Comparison of ENCODE assay signal across 8 mouse cellular contexts in the genomic region with DNA sequence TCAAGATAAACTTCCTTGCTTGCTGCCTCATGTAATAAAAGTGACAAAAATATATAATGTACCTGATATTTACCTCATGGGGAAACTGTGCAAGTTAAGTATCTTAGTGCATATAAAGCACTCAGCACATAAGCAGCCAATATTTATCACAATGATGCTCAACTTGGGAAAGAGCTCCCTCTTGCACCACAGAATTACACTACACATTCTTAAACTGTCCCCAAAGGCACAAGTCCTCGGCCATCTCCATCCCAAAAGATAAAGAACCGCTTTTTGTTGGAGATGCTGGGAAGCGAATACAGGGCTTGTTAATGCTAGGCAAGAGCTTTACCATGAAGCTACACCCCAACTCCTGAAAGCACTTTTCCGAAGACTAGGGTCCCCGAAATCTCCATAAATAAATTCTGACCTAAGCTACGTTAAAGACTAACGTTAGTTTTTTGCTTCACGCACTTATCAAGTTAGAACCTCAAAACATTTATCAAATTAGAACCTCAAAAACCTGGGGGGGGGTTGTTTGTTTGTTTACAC. TPM values are rescaled to one million over a fixed set of nuclear protein-coding genes. Genes with fewer than 3 reads are reported as not detected.
DNase-seq lines count a peak whose midpoint lies in the region; ATAC-seq and TF ChIP-seq lines count a peak whose summit lies in the region.

No protein-coding gene starts in this region.

- H3K4me3 ChIP-seq in heart, embryonic 10.5 days = peak overlapping the region; percentile 99
- peak overlapping the region; percentile 84 to 95 for H3K4me3 ChIP-seq in ES-E14 (ENCODE audit: insufficient read depth in 1 of 2, low read depth in 1 of 2, low read length in 2 of 2, poor library complexity in 1 of 2, severe bottlenecking in 1 of 2)
- H3K4me3 ChIP-seq in intestine, postnatal 0 days (ENCODE audit: low read depth, low read length) = peak overlapping the region; percentile 87

- no peak for DNase-seq in heart, embryonic 10.5 days (ENCODE audit: low spot score)
- no peak for DNase-seq in heart, adult 8-10 months (ENCODE audit: low spot score)
- DNase-seq in ES-E14 (ENCODE audit: low read depth, low spot score) = no peak
- peak; percentile 67 for DNase-seq in naive thymus-derived CD4-positive, alpha-beta T cell, adult 2 months (ENCODE audit: low read depth)
- DNase-seq in left cerebral cortex, adult 11 months (ENCODE audit: low spot score) = no peak
- no peak for DNase-seq in cerebellum, adult 18-20 months

- peak overlapping the region; percentile 88; the same call in 1 of the 2 replicates for H3K9ac ChIP-seq in ES-E14 (ENCODE audit: insufficient read depth, low read depth, low read length, poor library complexity, severe bottlenecking)
- H3K9ac ChIP-seq in intestine, postnatal 0 days (ENCODE audit: low read depth, low read length) = peak overlapping the region; percentile 93

- TF ChIP-seq CTCF in intestine, postnatal 0 days (IDR thresholded peaks at IDR 0.05; ENCODE audit: low read depth) = peak; percentile 69

- H3K9me3 ChIP-seq in heart, embryonic 10.5 days = no peaks in the 10 kb centered on the region
- H3K9me3 ChIP-seq in ES-E14 (ENCODE audit: control insufficient read depth, insufficient read depth, low read depth, low read length) = no peaks in the 10 kb centered on the region
- H3K9me3 ChIP-seq in intestine, postnatal 0 days (ENCODE audit: control insufficient read depth) = no peaks in the 10 kb centered on the region

- in situ Hi-C loops in ES-E14 (cut with MboI; ENCODE audit: low sequenced_read_pairs in 2 of 2, unreplicated experiment in 2 of 2) = no loop called here

- H3K4me2 ChIP-seq in intestine, postnatal 0 days (replicated peaks; ENCODE audit: low read depth) = peak overlapping the region; percentile 82

- H3K27ac ChIP-seq in heart, embryonic 10.5 days = peak overlapping the region; percentile 99
- H3K27ac ChIP-seq in ES-E14 (ENCODE audit: insufficient read depth, low read depth, low read length, poor library complexity, severe bottlenecking) = no peak overlapping the region; the same call in 1 of the 2 replicates
- peak overlapping the region; percentile 86; the same call in 1 of the 2 replicates for H3K27ac ChIP-seq in intestine, postnatal 0 days (ENCODE audit: low read depth, low read length)

- H3K27me3 ChIP-seq in heart, embryonic 10.5 days (ENCODE audit: insufficient read depth, poor library complexity, severe bottlenecking) = no peaks in the 10 kb centered on the region
- no peaks in the 10 kb centered on the region for H3K27me3 ChIP-seq in intestine, postnatal 0 days (replicated peaks; ENCODE audit: control insufficient read depth, insufficient read depth, low read length)

- peak; percentile 48 for ATAC-seq in erythroid progenitor cell, adult 5-6 weeks (replicated peaks; ENCODE audit: low FRiP score, poor library complexity, severe bottlenecking)
- ATAC-seq in intestine, postnatal 0 days = no peak

- 2% methylated on average over 8 of the region's 8 CpGs for WGBS in heart, embryonic 10.5 days
- WGBS in intestine, postnatal 0 days = under 1% methylated on average over 8 of the region's 8 CpGs

- H3K4me1 ChIP-seq in heart, embryonic 10.5 days = peaks cover 35% of the 10 kb centered on the region
- H3K4me1 ChIP-seq in ES-E14 (ENCODE audit: control insufficient read depth in 2 of 2, insufficient read depth in 2 of 2, low read length in 2 of 2, poor library complexity in 1 of 2) = peaks cover 0 to 10% of the 10 kb centered on the region in 2 experiments; a peak in 3 of 4 replicates
- H3K4me1 ChIP-seq in intestine, postnatal 0 days (replicated peaks; ENCODE audit: control insufficient read depth, insufficient read depth, low read length) = peaks cover 4% of the 10 kb centered on the region

- peaks cover 18% of the 10 kb centered on the region for H3K36me3 ChIP-seq in heart, embryonic 10.5 days
- H3K36me3 ChIP-seq in ES-E14 (ENCODE audit: control insufficient read depth, insufficient read depth, low read length, poor library complexity, severe bottlenecking) = peaks cover 3% of the 10 kb centered on the region
- peaks cover 10% of the 10 kb centered on the region for H3K36me3 ChIP-seq in intestine, postnatal 0 days (ENCODE audit: control insufficient read depth, insufficient read depth)

TF ChIP-seq in ES-E14, 5 proteins besides CTCF, POLR2A, EP300 and RAD21:
- TF ChIP-seq MAFK (IDR thresholded peaks at IDR 0.05; ENCODE audit: insufficient read depth, low read depth, low read length) = no peak
- no peak for TF ChIP-seq ZNF384 (IDR thresholded peaks at IDR 0.05; ENCODE audit: low read depth, low read length)
- TF ChIP-seq HCFC1 (IDR thresholded peaks at IDR 0.05; ENCODE audit: borderline replicate concordance, insufficient read depth, low read length) = no peak
- no peak for TF ChIP-seq CHD2 (IDR thresholded peaks at IDR 0.05; ENCODE audit: low read depth, low read length)
- TF ChIP-seq ZC3H11A (IDR thresholded peaks at IDR 0.05; ENCODE audit: borderline replicate concordance, low read depth, low read length) = no peak

RNA-seq across cellular contexts. Expression of gene Uqcrh, which starts 0.7 kb away (rescaled TPM):
- 697 and 904 TPM in 2 replicates for polyA plus RNA-seq in heart, embryonic 10.5 days (2016; fragmentation: Nextera tagmentation; extraction: Ambion mirVana)
- total RNA-seq in heart, adult 8-10 months (2022) = 1,000 to 10,000 TPM; 1,639 to 1,931 (median 1,745) TPM
- total RNA-seq in ES-E14 (2012; rRNA removed) = 405 and 420 TPM in 2 replicates
- 302 and 380 TPM in 2 replicates for total RNA-seq in erythroid progenitor cell, adult 5-6 weeks (2015; ENCODE audit: low replicate concordance)
- total RNA-seq in erythroid progenitor cell, adult 5-6 weeks (2017; ENCODE audit: low replicate concordance) = 113 and 237 TPM in 2 replicates
- polyA plus RNA-seq in intestine, postnatal 0 days (2015; fragmentation: Nextera tagmentation; extraction: Ambion mirVana) = 1,002 and 1,003 TPM in 2 replicates

RNA-seq across cellular contexts. Expression of gene Lrrc41, which starts 0.9 kb away (rescaled TPM):
- 69.1 and 77.9 TPM in 2 replicates for polyA plus RNA-seq in heart, embryonic 10.5 days (2016; fragmentation: Nextera tagmentation; extraction: Ambion mirVana)
- total RNA-seq in heart, adult 8-10 months (2022) = 10 to 100 TPM; 24.4 to 26.0 (median 25.7) TPM
- 32.2 and 42.0 TPM in 2 replicates for total RNA-seq in ES-E14 (2012; rRNA removed)
- total RNA-seq in erythroid progenitor cell, adult 5-6 weeks (2015; ENCODE audit: low replicate concordance) = 8.3 and 9.2 TPM in 2 replicates
- total RNA-seq in erythroid progenitor cell, adult 5-6 weeks (2017; ENCODE audit: low replicate concordance) = 5.4 and 11.9 TPM in 2 replicates
- 49.2 and 52.0 TPM in 2 replicates for polyA plus RNA-seq in intestine, postnatal 0 days (2015; fragmentation: Nextera tagmentation; extraction: Ambion mirVana)

RNA-seq across cellular contexts. Expression of gene Nsun4, which starts 20.5 kb away (rescaled TPM):
- 20.4 and 24.9 TPM in 2 replicates for polyA plus RNA-seq in heart, embryonic 10.5 days (2016; fragmentation: Nextera tagmentation; extraction: Ambion mirVana)
- total RNA-seq in heart, adult 8-10 months (2022) = 10 to 100 TPM; 30.3 to 34.5 (median 32.7) TPM
- total RNA-seq in ES-E14 (2012; rRNA removed) = 24.8 and 36.8 TPM in 2 replicates
- 0.84 and 3.6 TPM in 2 replicates for total RNA-seq in erythroid progenitor cell, adult 5-6 weeks (2015; ENCODE audit: low replicate concordance)
- total RNA-seq in erythroid progenitor cell, adult 5-6 weeks (2017; ENCODE audit: low replicate concordance) = 1.4 and 2.1 TPM in 2 replicates
- polyA plus RNA-seq in intestine, postnatal 0 days (2015; fragmentation: Nextera tagmentation; extraction: Ambion mirVana) = 34.5 and 37.5 TPM in 2 replicates

RNA-seq across cellular contexts. Expression of gene Rad54l, which starts 49.3 kb away (rescaled TPM):
- polyA plus RNA-seq in heart, embryonic 10.5 days (2016; fragmentation: Nextera tagmentation; extraction: Ambion mirVana) = 31.7 and 38.0 TPM in 2 replicates
- under 1 TPM; 0.06 to 0.53 (median 0.17) TPM for total RNA-seq in heart, adult 8-10 months (2022)
- total RNA-seq in ES-E14 (2012; rRNA removed) = 36.2 and 38.6 TPM in 2 replicates
- 40.2 and 41.8 TPM in 2 replicates for total RNA-seq in erythroid progenitor cell, adult 5-6 weeks (2015; ENCODE audit: low replicate concordance)
- 25.8 and 51.3 TPM in 2 replicates for total RNA-seq in erythroid progenitor cell, adult 5-6 weeks (2017; ENCODE audit: low replicate concordance)
- polyA plus RNA-seq in intestine, postnatal 0 days (2015; fragmentation: Nextera tagmentation; extraction: Ambion mirVana) = 5.2 and 6.5 TPM in 2 replicates

RNA-seq across cellular contexts. Expression of gene Pomgnt1, which starts 49.4 kb away (rescaled TPM):
- 68.9 and 74.3 TPM in 2 replicates for polyA plus RNA-seq in heart, embryonic 10.5 days (2016; fragmentation: Nextera tagmentation; extraction: Ambion mirVana)
- total RNA-seq in heart, adult 8-10 months (2022) = 10 to 100 TPM; 58.8 to 63.2 (median 62.0) TPM
- total RNA-seq in ES-E14 (2012; rRNA removed) = 48.6 and 51.5 TPM in 2 replicates
- 1.4 TPM in 1 of 2 replicates, not detected in the other for total RNA-seq in erythroid progenitor cell, adult 5-6 weeks (2015; ENCODE audit: low replicate concordance)
- 1.0 and 2.6 TPM in 2 replicates for total RNA-seq in erythroid progenitor cell, adult 5-6 weeks (2017; ENCODE audit: low replicate concordance)
- 18.1 and 18.2 TPM in 2 replicates for polyA plus RNA-seq in intestine, postnatal 0 days (2015; fragmentation: Nextera tagmentation; extraction: Ambion mirVana)
